Mouse (Mus musculus) lung, embryonic 16.5 days (tissue): Measurements from ENCODE around the gene Tctn1. TPM values are rescaled to one million over a fixed set of nuclear protein-coding genes. Genes with fewer than 3 reads are reported as not detected.
A peak's percentile ranks its signal among the peaks of the same experiment; 100 is the strongest.
"Not testable (repeated sequence)": the region's sequence is repeated elsewhere in the genome, so short reads cannot be mapped to it uniquely, and the experiment has no call there.

ENCODE experiments used
- ATAC-seq: fragments of 200-750 bp; cut with Nextera tagmentation; 2 replicates; pipeline ENCODE4 v1.8.0; 2017; ENCODE audit warnings: low read depth, mild to moderate bottlenecking, moderate library complexity
- H3K27ac ChIP-seq: fragments of 300-500 bp; sonication (generic); 2 replicates; pipeline ENCODE4 v1.5.1; 2014; ENCODE audit warnings: mild to moderate bottlenecking, control low read depth, low read length
- H3K27me3 ChIP-seq: fragments of 300-500 bp; sonication (generic); 2 replicates; pipeline ENCODE4 v1.6.1; 2014; ENCODE audit warnings: low read depth, low read length, mixed read lengths; ENCODE audit not compliant: control insufficient read depth, insufficient read depth
- H3K36me3 ChIP-seq: fragments of 300-500 bp; sonication (generic); 2 replicates; pipeline ENCODE4 v1.6.1; 2014; ENCODE audit warnings: low read length; ENCODE audit not compliant: control insufficient read depth, insufficient read depth
- H3K4me1 ChIP-seq: fragments of 300-500 bp; sonication (generic); replicated peaks from 2 replicates; pipeline ENCODE4 v1.6.1; 2014; ENCODE audit warnings: low read length, mixed read lengths; ENCODE audit not compliant: control insufficient read depth, insufficient read depth
- H3K4me2 ChIP-seq: fragments of 300-500 bp; sonication (generic); 2 replicates; pipeline ENCODE4 v1.6.1; 2014; ENCODE audit warnings: low read depth, low read length, control low read depth
- H3K4me3 ChIP-seq: fragments of 300-500 bp; sonication (generic); 2 replicates; pipeline ENCODE4 v1.5.1; 2014; ENCODE audit warnings: mild to moderate bottlenecking, low read length, control low read depth
- H3K9ac ChIP-seq: fragments of 300-500 bp; sonication (generic); 2 replicates; pipeline ENCODE4 v1.6.1; 2014; ENCODE audit warnings: low read length, control low read depth
- H3K9me3 ChIP-seq: fragments of 300-500 bp; sonication (generic); 2 replicates; pipeline ENCODE4 v1.6.1; 2016; ENCODE audit warnings: low read length; ENCODE audit not compliant: control insufficient read depth
- WGBS: fragments of 180-500 bp; shearing (Covaris S2); extraction: QIAGEN DNeasy Blood & Tissue Kit; methylation state at CpG from one replicate; pipeline ENCODE4 v1.1.7; 2014; 5-methylcytosine and 5-hydroxymethylcytosine counted together
- polyA plus RNA-seq: library from polyadenylated mRNA; unstranded; fragments of >200 nt; fragmentation: Nextera tagmentation; extraction: Ambion mirVana; gene quantifications from 2 replicates; pipeline ENCODE4 v1.2.1, GENCODE M21; 2015

Gene Tctn1
- polyA plus RNA-seq, 1 experiment from 2014 or later, result 6.5 TPM

DNA sequence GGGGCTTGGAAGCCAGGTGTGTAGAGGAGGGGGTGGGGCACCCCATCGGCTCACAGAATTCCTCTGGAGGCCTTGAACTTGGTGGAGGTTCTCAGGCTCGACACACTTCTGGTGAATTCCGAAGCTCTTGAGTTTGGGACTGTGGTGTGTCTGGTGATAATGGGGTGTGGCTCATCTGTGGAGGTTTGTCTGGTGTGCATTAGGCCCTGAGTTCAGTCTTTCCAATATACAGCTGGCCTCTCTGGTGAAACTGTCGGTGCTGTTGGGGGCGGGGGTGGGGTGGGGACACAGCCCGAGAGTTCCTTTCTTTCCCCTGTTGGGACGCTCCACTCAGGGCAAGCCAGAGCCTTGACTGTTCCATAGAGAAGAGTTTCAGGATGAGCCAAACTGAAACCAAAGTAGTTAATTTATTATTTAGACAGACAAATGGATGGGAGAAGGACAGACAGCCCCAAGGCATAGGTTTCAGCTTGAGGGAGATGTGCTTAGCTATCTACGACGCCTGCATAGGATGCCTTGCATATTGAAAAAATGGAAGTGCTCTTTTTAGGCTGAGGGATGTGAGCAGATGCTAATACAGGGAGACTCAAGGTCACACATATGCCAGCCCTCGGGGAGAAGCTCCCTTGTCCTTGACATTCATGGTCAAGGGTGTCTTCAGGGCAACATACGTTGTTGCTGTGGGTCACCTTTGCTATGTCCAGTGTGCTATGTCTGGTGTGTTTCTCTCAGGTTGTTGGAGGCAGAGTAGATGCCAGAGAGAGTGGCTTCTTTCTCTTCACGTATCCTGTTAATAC, 46.0 kb downstream of the Tctn1 start:
- H3K27me3 ChIP-seq, result no peaks in the 10 kb centered on the region
- 81% methylated on average over 12 of the region's 12 CpGs for WGBS
- H3K4me1 ChIP-seq, result no peaks in the 10 kb centered on the region
- H3K36me3 ChIP-seq, result no peaks in the 10 kb centered on the region
- H3K9me3 ChIP-seq, result no peaks in the 10 kb centered on the region
- H3K4me3 ChIP-seq, result no peak overlapping the region
- H3K4me2 ChIP-seq, result no peak overlapping the region
- no peak overlapping the region for H3K9ac ChIP-seq
- no peak for ATAC-seq
- H3K27ac ChIP-seq, result no peak overlapping the region

DNA sequence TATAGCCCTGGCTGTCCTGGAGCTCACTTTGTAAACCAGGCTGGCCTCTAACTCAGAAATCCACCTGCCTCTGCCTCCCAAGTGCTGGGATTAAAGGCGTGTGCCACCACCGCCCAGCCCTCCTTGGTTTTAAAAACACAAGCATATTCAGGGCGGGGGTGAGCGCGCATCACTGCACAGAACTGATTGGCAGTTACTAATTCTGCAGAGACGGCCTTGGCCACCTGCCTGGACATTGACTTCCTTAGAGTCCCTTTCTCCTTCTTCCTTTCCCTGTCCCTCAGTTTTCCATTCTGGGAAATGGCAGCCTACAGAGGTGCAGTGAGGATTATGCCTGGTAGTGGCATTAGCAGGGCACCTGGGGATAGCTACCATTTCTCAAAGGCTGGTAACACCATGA, 46.6 kb downstream of the Tctn1 start:
- WGBS, result 92% methylated on average over 6 of the region's 6 CpGs
- H3K27ac ChIP-seq, result no peak overlapping the region
- no peaks in the 10 kb centered on the region for H3K27me3 ChIP-seq
- no peaks in the 10 kb centered on the region for H3K4me1 ChIP-seq
- H3K4me3 ChIP-seq, result no peak overlapping the region
- no peak overlapping the region for H3K9ac ChIP-seq
- no peaks in the 10 kb centered on the region for H3K36me3 ChIP-seq
- ATAC-seq, result no peak
- H3K9me3 ChIP-seq, result no peaks in the 10 kb centered on the region
- no peak overlapping the region for H3K4me2 ChIP-seq

GRCm38 (mm10) chr5:122213861-122214260, 50.4 kb downstream of the Tctn1 start:
- no peaks in the 10 kb centered on the region for H3K27me3 ChIP-seq
- no peak for ATAC-seq
- H3K9ac ChIP-seq, result no peak overlapping the region
- H3K9me3 ChIP-seq, result no peaks in the 10 kb centered on the region
- no peak overlapping the region for H3K4me3 ChIP-seq
- H3K36me3 ChIP-seq, result no peaks in the 10 kb centered on the region
- 90% methylated on average over 6 of the region's 6 CpGs for WGBS
- peaks cover 6% of the 10 kb centered on the region for H3K4me1 ChIP-seq
- H3K27ac ChIP-seq, result no peak overlapping the region
- H3K4me2 ChIP-seq, result no peak overlapping the region

GRCm38 (mm10) chr5:122212820-122213219, 51.4 kb downstream of the Tctn1 start:
- H3K4me3 ChIP-seq, H3K36me3 ChIP-seq, H3K9me3 ChIP-seq, H3K27me3 ChIP-seq, H3K27ac ChIP-seq, ATAC-seq, H3K4me1 ChIP-seq, H3K9ac ChIP-seq, H3K4me2 ChIP-seq: not testable (repeated sequence)
- 96% methylated on average over 1 of the region's 1 CpGs for WGBS

DNA sequence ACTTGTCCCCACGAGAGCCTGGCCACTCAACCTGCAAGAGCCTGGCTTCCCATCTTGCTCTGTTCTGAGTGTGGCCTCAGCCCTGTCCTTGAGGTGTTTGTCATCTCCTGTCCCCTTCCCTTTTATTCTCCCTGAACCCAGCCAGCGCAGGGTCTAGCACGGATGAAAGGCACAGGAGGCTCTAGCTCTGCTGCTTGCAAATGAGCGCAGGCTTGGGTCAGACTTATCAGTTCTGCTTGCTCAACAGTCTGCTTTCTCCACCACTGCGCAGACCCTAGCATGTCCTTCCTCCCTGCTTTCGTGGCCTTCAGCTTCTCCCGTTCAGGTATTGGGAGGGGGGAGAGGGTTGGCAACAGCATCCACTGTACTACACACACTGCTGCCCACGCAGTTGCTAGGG, 52.1 kb downstream of the Tctn1 start:
- Histone ChIP-seq H3K9me3 (no peaks in the 10 kb centered on the region), H3K4me2 (no peak overlapping the region), H3K4me3 (no peak overlapping the region), H3K27me3 (no peaks in the 10 kb centered on the region), H3K4me1 (peaks cover 6% of the 10 kb centered on the region), H3K36me3 (no peaks in the 10 kb centered on the region), H3K27ac (no peak overlapping the region), H3K9ac (no peak overlapping the region)
- 80% methylated on average over 8 of the region's 8 CpGs for WGBS
- no peak for ATAC-seq

- Histone ChIP-seq H3K4me1 (peaks cover 6% of the 10 kb centered on the region), H3K4me3 (no peak overlapping the region), H3K27ac (no peak overlapping the region), H3K9me3 (no peaks in the 10 kb centered on the region), H3K27me3 (no peaks in the 10 kb centered on the region), H3K4me2 (no peak overlapping the region), H3K36me3 (no peaks in the 10 kb centered on the region), H3K9ac (no peak overlapping the region)
- 85% methylated on average over 8 of the region's 8 CpGs for WGBS
- ATAC-seq, result no peak
These were observed 53.4 kb downstream of the Tctn1 start for GRCm38 (mm10) chr5:122210890-122211289.

DNA sequence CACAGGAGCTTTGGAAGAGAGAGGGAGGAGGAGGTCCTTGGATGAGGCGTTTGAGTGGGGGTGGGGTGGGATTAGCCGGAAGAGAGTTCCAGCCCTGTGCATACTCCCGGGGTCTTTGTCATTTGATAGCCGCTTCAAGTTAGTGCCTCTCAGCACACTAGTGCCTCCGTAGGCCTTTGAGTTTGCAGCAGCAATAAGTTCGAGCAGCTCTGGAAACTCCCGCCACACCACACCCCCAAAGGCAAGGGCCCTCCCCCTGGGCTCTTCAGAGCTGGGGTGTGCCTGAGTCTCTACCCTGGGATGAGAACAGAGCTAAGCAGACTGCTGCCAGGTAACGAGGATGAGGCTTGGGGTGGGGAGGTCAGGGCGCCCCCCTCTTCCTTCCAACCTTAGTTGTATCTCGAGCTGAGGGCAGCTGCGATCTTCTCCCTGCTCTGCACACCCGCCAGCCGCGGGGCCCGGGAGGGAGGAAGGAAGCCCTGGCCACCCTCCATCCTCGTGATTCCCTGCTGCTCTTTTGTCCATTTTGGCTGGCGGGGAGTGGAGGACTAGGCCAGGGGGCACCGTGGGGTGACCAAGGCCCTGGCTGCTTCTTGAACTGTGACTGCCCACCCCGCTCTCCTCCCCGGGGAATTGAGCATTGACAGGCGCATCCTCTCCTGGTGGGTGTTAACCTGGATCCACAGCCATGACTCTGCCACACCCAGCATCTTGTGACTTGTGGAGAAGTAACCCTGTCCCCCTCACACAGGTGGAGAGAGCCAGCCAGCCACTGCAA, 54.5 kb downstream of the Tctn1 start:
- H3K27ac ChIP-seq, result peak overlapping the region; percentile 14; the same call in 1 of the 2 replicates
- no peaks in the 10 kb centered on the region for H3K9me3 ChIP-seq
- peak overlapping the region; percentile 49 for H3K4me3 ChIP-seq
- peak; percentile 86 for ATAC-seq
- WGBS, result 6% methylated on average over 15 of the region's 21 CpGs
- no peaks in the 10 kb centered on the region for H3K27me3 ChIP-seq
- H3K4me1 ChIP-seq, result peaks cover 6% of the 10 kb centered on the region
- peak overlapping the region; percentile 64 for H3K9ac ChIP-seq
- peak overlapping the region; percentile 71 for H3K4me2 ChIP-seq
- no peaks in the 10 kb centered on the region for H3K36me3 ChIP-seq

- Histone ChIP-seq H3K4me2 (no peak overlapping the region), H3K27me3 (no peaks in the 10 kb centered on the region), H3K9me3 (no peaks in the 10 kb centered on the region), H3K9ac (no peak overlapping the region), H3K36me3 (no peaks in the 10 kb centered on the region), H3K4me3 (no peak overlapping the region), H3K27ac (no peak overlapping the region), H3K4me1 (peaks cover 6% of the 10 kb centered on the region)
- no peak for ATAC-seq
- 48% methylated on average over 6 of the region's 6 CpGs for WGBS
These were observed 55.4 kb downstream of the Tctn1 start for GRCm38 (mm10) chr5:122208909-122209308.

DNA sequence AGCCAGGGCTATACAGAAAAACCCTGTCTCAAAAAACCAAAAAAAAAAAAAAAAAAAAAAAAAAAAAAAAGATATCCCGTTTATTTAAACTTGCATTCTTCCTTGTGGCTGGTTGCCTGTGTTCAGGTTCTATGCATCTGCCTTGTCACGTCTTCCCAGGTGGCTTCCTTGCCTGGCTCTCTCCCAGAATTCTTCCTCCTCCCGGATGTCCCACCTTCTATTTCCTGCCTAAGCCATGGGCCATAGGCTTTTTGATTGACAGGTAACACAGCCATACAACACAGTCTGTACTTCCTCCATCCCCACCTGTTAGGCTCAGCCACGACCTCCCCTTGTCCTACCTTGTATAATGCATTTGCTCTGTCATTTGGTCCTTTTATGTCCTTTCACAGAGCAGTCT, 57.8 kb downstream of the Tctn1 start, which contains the start of gene Hvcn1:
TSS of gene Hvcn1 (plus strand) at position 330 of the 400 bp plus-strand sequence.
- no peak within 1 kb of the TSS for H3K4me3 ChIP-seq
- H3K4me1 ChIP-seq, result peaks cover 6% of the 10 kb centered on the region
- H3K9ac ChIP-seq, result no peak within 1 kb of the TSS
- H3K27ac ChIP-seq, result no peak within 1 kb of the TSS
- no peak within 1 kb of the TSS for H3K4me2 ChIP-seq
- no peaks in the 10 kb centered on the region for H3K9me3 ChIP-seq
- ATAC-seq, result no peak
- no peaks in the 10 kb centered on the region for H3K36me3 ChIP-seq
- H3K27me3 ChIP-seq, result no peaks in the 10 kb centered on the region
- WGBS, result 68% methylated on average over 4 of the region's 4 CpGs
